Mouse (Mus musculus): Measurements from ENCODE around the gene Ptges3l.

DNA sequence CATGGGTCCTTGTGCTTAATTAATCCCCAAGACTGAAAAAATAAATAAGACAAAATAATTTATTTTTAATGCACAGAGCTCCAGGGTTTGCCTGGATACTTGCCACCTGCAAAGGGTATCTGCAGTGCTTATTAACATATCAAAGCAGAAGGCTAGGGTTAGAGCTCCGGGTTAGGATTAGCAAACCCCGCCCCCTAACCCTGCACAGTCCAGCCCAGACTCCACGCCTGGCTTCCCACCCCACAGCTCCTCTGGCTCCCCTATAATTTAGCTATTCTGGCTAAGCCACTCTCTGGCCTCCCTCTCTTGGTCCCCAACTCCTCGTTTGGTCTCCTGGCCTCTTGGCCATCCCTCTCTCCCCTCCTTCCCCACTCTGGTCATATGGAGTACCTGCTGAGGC lies 43.3 kb downstream of the Ptges3l start:
- no peak for TF ChIP-seq POLR2A (IDR thresholded peaks at IDR 0.05; ENCODE audit: insufficient read length, low read depth)
- TF ChIP-seq USF1 (IDR thresholded peaks at IDR 0.05; ENCODE audit: low read depth), result no peak
- TF ChIP-seq POLR2AphosphoS2 (IDR thresholded peaks at IDR 0.05; ENCODE audit: insufficient read length, low read depth), result no peak
- no peak for TF ChIP-seq CEBPB (IDR thresholded peaks at IDR 0.05; ENCODE audit: insufficient read depth, poor library complexity, severe bottlenecking)
- no peak for TF ChIP-seq MYOD1 (IDR thresholded peaks at IDR 0.05; ENCODE audit: control insufficient read depth in 1 of 3, insufficient read length in 2 of 3, low read depth in 2 of 3)

All from myocyte (in vitro differentiated cells).